Mouse (Mus musculus): ENCODE measurements around the gene Rnf138rt1. TPM values are rescaled to one million over a fixed set of nuclear protein-coding genes. Genes with fewer than 3 reads are reported as not detected.

Gene Rnf138rt1
- 0.12 TPM in 1 of 2 replicates, not detected in the other for polyA plus RNA-seq (2015; fragmentation: Nextera tagmentation; extraction: Ambion mirVana)

- H3K27ac ChIP-seq (ENCODE audit: low read length): no peak within 1 kb of the TSS
- H3K36me3 ChIP-seq (ENCODE audit: control insufficient read depth, insufficient read depth, low read length): no peaks in the 10 kb centered on the region
- H3K9ac ChIP-seq (ENCODE audit: low read length): no peak within 1 kb of the TSS
- no peak for ATAC-seq (ENCODE audit: insufficient read depth, low FRiP score)
- peak within 1 kb of the TSS; percentile 33 for H3K4me3 ChIP-seq (replicated peaks; ENCODE audit: low read length)
- H3K27me3 ChIP-seq (ENCODE audit: control insufficient read depth, insufficient read depth, low read length): peaks cover 16% of the 10 kb centered on the region
- no peaks in the 10 kb centered on the region for H3K4me1 ChIP-seq (ENCODE audit: control insufficient read depth, insufficient read depth, low read length)
- 23% methylated on average over 42 of the region's 42 CpGs for WGBS
- no peaks in the 10 kb centered on the region for H3K9me3 ChIP-seq (replicated peaks; ENCODE audit: control insufficient read depth, low read length)
- H3K4me2 ChIP-seq (ENCODE audit: low read depth, low read length): peak within 1 kb of the TSS; percentile 49
Measured at GRCm38 (mm10) chrX:163760617-163761434, at the start of gene Rnf138rt1. Gene Rnf138rt1 (minus strand): TSS chrX:163761329.

GRCm38 (mm10) chrX:163807270-163807669, 46.1 kb upstream of the Rnf138rt1 start:
- no peaks in the 10 kb centered on the region for H3K9me3 ChIP-seq (replicated peaks; ENCODE audit: control insufficient read depth, low read length)
- H3K27me3 ChIP-seq (ENCODE audit: control insufficient read depth, insufficient read depth, low read length): no peaks in the 10 kb centered on the region; the same call in 1 of the 2 replicates
- no peak for ATAC-seq (ENCODE audit: insufficient read depth, low FRiP score)
- no peaks in the 10 kb centered on the region for H3K4me1 ChIP-seq (ENCODE audit: control insufficient read depth, insufficient read depth, low read length)
- no peak overlapping the region for H3K4me3 ChIP-seq (replicated peaks; ENCODE audit: low read length)
- no peak overlapping the region for H3K9ac ChIP-seq (ENCODE audit: low read length)
- no peak overlapping the region for H3K4me2 ChIP-seq (ENCODE audit: low read depth, low read length)
- no peak overlapping the region for H3K27ac ChIP-seq (ENCODE audit: low read length)
- no peaks in the 10 kb centered on the region for H3K36me3 ChIP-seq (ENCODE audit: control insufficient read depth, insufficient read depth, low read length)
- WGBS: 73% methylated on average over 1 of the region's 1 CpGs

- Histone ChIP-seq H3K4me1 (ENCODE audit: control insufficient read depth, insufficient read depth, low read length) (no peaks in the 10 kb centered on the region), H3K27me3 (ENCODE audit: control insufficient read depth, insufficient read depth, low read length) (peaks cover 8% of the 10 kb centered on the region; the same call in 1 of the 2 replicates), H3K9ac (ENCODE audit: low read length) (no peak overlapping the region), H3K4me2 (ENCODE audit: low read depth, low read length) (no peak overlapping the region), H3K27ac (ENCODE audit: low read length) (no peak overlapping the region), H3K4me3 (replicated peaks; ENCODE audit: low read length) (no peak overlapping the region), H3K9me3 (replicated peaks; ENCODE audit: control insufficient read depth, low read length) (no peaks in the 10 kb centered on the region), H3K36me3 (ENCODE audit: control insufficient read depth, insufficient read depth, low read length) (no peaks in the 10 kb centered on the region)
- WGBS: 44% methylated on average over 3 of the region's 3 CpGs
- ATAC-seq (ENCODE audit: insufficient read depth, low FRiP score): no peak
Measured at GRCm38 (mm10) chrX:163766290-163766689, 5.2 kb upstream of the Rnf138rt1 start.

GRCm38 (mm10) chrX:163761435-163761828, 303 bp upstream of the Rnf138rt1 start:
- H3K9me3 ChIP-seq (replicated peaks; ENCODE audit: control insufficient read depth, low read length): no peaks in the 10 kb centered on the region
- no peak overlapping the region for H3K27ac ChIP-seq (ENCODE audit: low read length)
- H3K27me3 ChIP-seq (ENCODE audit: control insufficient read depth, insufficient read depth, low read length): peaks cover 16% of the 10 kb centered on the region
- ATAC-seq (ENCODE audit: insufficient read depth, low FRiP score): no peak
- peak overlapping the region; percentile 33 for H3K4me3 ChIP-seq (replicated peaks; ENCODE audit: low read length)
- no peak overlapping the region for H3K9ac ChIP-seq (ENCODE audit: low read length)
- no peaks in the 10 kb centered on the region for H3K4me1 ChIP-seq (ENCODE audit: control insufficient read depth, insufficient read depth, low read length)
- 30% methylated on average over 10 of the region's 10 CpGs for WGBS
- H3K36me3 ChIP-seq (ENCODE audit: control insufficient read depth, insufficient read depth, low read length): no peaks in the 10 kb centered on the region
- peak overlapping the region; percentile 49 for H3K4me2 ChIP-seq (ENCODE audit: low read depth, low read length)

GRCm38 (mm10) chrX:163745996-163746395, 15.1 kb downstream of the Rnf138rt1 start:
- H3K4me3 ChIP-seq (replicated peaks; ENCODE audit: low read length): no peak overlapping the region
- no peak overlapping the region for H3K4me2 ChIP-seq (ENCODE audit: low read depth, low read length)
- WGBS: 69% methylated on average over 6 of the region's 6 CpGs
- no peak for ATAC-seq (ENCODE audit: insufficient read depth, low FRiP score)
- H3K36me3 ChIP-seq (ENCODE audit: control insufficient read depth, insufficient read depth, low read length): no peaks in the 10 kb centered on the region
- no peaks in the 10 kb centered on the region for H3K9me3 ChIP-seq (replicated peaks; ENCODE audit: control insufficient read depth, low read length)
- no peaks in the 10 kb centered on the region for H3K4me1 ChIP-seq (ENCODE audit: control insufficient read depth, insufficient read depth, low read length)
- H3K27me3 ChIP-seq (ENCODE audit: control insufficient read depth, insufficient read depth, low read length): no peaks in the 10 kb centered on the region; the same call in 1 of the 2 replicates
- H3K9ac ChIP-seq (ENCODE audit: low read length): no peak overlapping the region
- H3K27ac ChIP-seq (ENCODE audit: low read length): no peak overlapping the region

GRCm38 (mm10) chrX:163743896-163744295, 17.2 kb downstream of the Rnf138rt1 start:
- Histone ChIP-seq H3K4me3 (replicated peaks; ENCODE audit: low read length) (no peak overlapping the region), H3K4me1 (ENCODE audit: control insufficient read depth, insufficient read depth, low read length) (no peaks in the 10 kb centered on the region), H3K27ac (ENCODE audit: low read length) (no peak overlapping the region), H3K4me2 (ENCODE audit: low read depth, low read length) (no peak overlapping the region), H3K9me3 (replicated peaks; ENCODE audit: control insufficient read depth, low read length) (no peaks in the 10 kb centered on the region), H3K9ac (ENCODE audit: low read length) (no peak overlapping the region), H3K36me3 (ENCODE audit: control insufficient read depth, insufficient read depth, low read length) (no peaks in the 10 kb centered on the region), H3K27me3 (ENCODE audit: control insufficient read depth, insufficient read depth, low read length) (no peaks in the 10 kb centered on the region; the same call in 1 of the 2 replicates)
- ATAC-seq (ENCODE audit: insufficient read depth, low FRiP score): no peak
- WGBS: 72% methylated on average over 2 of the region's 2 CpGs

GRCm38 (mm10) chrX:163738904-163739303, 22.2 kb downstream of the Rnf138rt1 start:
- Histone ChIP-seq H3K36me3 (ENCODE audit: control insufficient read depth, insufficient read depth, low read length) (no peaks in the 10 kb centered on the region), H3K27me3 (ENCODE audit: control insufficient read depth, insufficient read depth, low read length) (no peaks in the 10 kb centered on the region; the same call in 1 of the 2 replicates), H3K9ac (ENCODE audit: low read length) (no peak overlapping the region), H3K4me1 (ENCODE audit: control insufficient read depth, insufficient read depth, low read length) (no peaks in the 10 kb centered on the region), H3K27ac (ENCODE audit: low read length) (no peak overlapping the region), H3K4me2 (ENCODE audit: low read depth, low read length) (no peak overlapping the region), H3K9me3 (replicated peaks; ENCODE audit: control insufficient read depth, low read length) (no peaks in the 10 kb centered on the region), H3K4me3 (replicated peaks; ENCODE audit: low read length) (no peak overlapping the region)
- WGBS: 28% methylated on average over 1 of the region's 1 CpGs
- no peak for ATAC-seq (ENCODE audit: insufficient read depth, low FRiP score)

- Histone ChIP-seq H3K36me3 (ENCODE audit: control insufficient read depth, insufficient read depth, low read length) (no peaks in the 10 kb centered on the region), H3K4me1 (ENCODE audit: control insufficient read depth, insufficient read depth, low read length) (no peaks in the 10 kb centered on the region), H3K9ac (ENCODE audit: low read length) (no peak overlapping the region), H3K4me2 (ENCODE audit: low read depth, low read length) (no peak overlapping the region), H3K9me3 (replicated peaks; ENCODE audit: control insufficient read depth, low read length) (no peaks in the 10 kb centered on the region), H3K27ac (ENCODE audit: low read length) (no peak overlapping the region), H3K27me3 (ENCODE audit: control insufficient read depth, insufficient read depth, low read length) (no peaks in the 10 kb centered on the region; the same call in 1 of the 2 replicates), H3K4me3 (replicated peaks; ENCODE audit: low read length) (no peak overlapping the region)
- ATAC-seq (ENCODE audit: insufficient read depth, low FRiP score): no peak
- 96% methylated on average over 1 of the region's 1 CpGs for WGBS
Measured at GRCm38 (mm10) chrX:163734145-163734544, 27.0 kb downstream of the Rnf138rt1 start.

GRCm38 (mm10) chrX:163723630-163724029, 37.5 kb downstream of the Rnf138rt1 start:
- no peak overlapping the region for H3K27ac ChIP-seq (ENCODE audit: low read length)
- ATAC-seq (ENCODE audit: insufficient read depth, low FRiP score): no peak
- no peaks in the 10 kb centered on the region for H3K9me3 ChIP-seq (replicated peaks; ENCODE audit: control insufficient read depth, low read length)
- H3K4me3 ChIP-seq (replicated peaks; ENCODE audit: low read length): no peak overlapping the region
- H3K4me1 ChIP-seq (ENCODE audit: control insufficient read depth, insufficient read depth, low read length): no peaks in the 10 kb centered on the region
- H3K27me3 ChIP-seq (ENCODE audit: control insufficient read depth, insufficient read depth, low read length): no peaks in the 10 kb centered on the region
- H3K9ac ChIP-seq (ENCODE audit: low read length): no peak overlapping the region
- H3K4me2 ChIP-seq (ENCODE audit: low read depth, low read length): no peak overlapping the region
- no peaks in the 10 kb centered on the region for H3K36me3 ChIP-seq (ENCODE audit: control insufficient read depth, insufficient read depth, low read length)
